Mouse (Mus musculus): ENCODE data around the gene Fryl. TPM values are rescaled to one million over a fixed set of nuclear protein-coding genes. Genes with fewer than 3 reads are reported as not detected.

Fryl gene
- polyA plus RNA-seq, 1 experiment from 2014 or later, result 48.7 TPM

GRCm38 (mm10) chr5:73254660-73255059 lies 1.8 kb downstream of the Fryl start:
- no peak overlapping the region for H3K27ac ChIP-seq (replicated peaks)

GRCm38 (mm10) chr5:73252739-73253138 lies 3.7 kb downstream of the Fryl start:
- ATAC-seq (ENCODE audit: low FRiP score, low read depth), result no peak
- Histone ChIP-seq H3K9me3 (no peaks in the 10 kb centered on the region), H3K4me2 (replicated peaks) (no peak overlapping the region), H3K4me3 (no peak overlapping the region), H3K4me1 (peaks cover 20% of the 10 kb centered on the region), H3K27ac (replicated peaks) (no peak overlapping the region), H3K27me3 (no peaks in the 10 kb centered on the region), H3K36me3 (no peaks in the 10 kb centered on the region), H3K9ac (replicated peaks) (no peak overlapping the region)

More at GRCm38 (mm10) chr5:73254660-73255059, 1.8 kb downstream of the Fryl start:
- Histone ChIP-seq H3K4me2 (replicated peaks) (peak overlapping the region; percentile 60), H3K9me3 (no peaks in the 10 kb centered on the region), H3K9ac (replicated peaks) (peak overlapping the region; percentile 93), H3K36me3 (no peaks in the 10 kb centered on the region), H3K27me3 (0 out of 2 replicates have a peak, but pooled peaks cover 5% of the 10 kb centered on the region), H3K4me3 (peak overlapping the region; percentile 96), H3K4me1 (peaks cover 20% of the 10 kb centered on the region)
- ATAC-seq (ENCODE audit: low FRiP score, low read depth), result no peak
- 48% methylated on average over 5 of the region's 5 CpGs for WGBS

- H3K4me1 ChIP-seq, result peaks cover 11% of the 10 kb centered on the region
- no peak for ATAC-seq (ENCODE audit: low FRiP score, low read depth)
- no peak overlapping the region for H3K27ac ChIP-seq (replicated peaks)
- 95% methylated on average over 4 of the region's 4 CpGs for WGBS
- H3K9ac ChIP-seq (replicated peaks), result no peak overlapping the region
- H3K4me2 ChIP-seq (replicated peaks), result no peak overlapping the region
- no peak overlapping the region for H3K4me3 ChIP-seq
- no peaks in the 10 kb centered on the region for H3K27me3 ChIP-seq
- no peaks in the 10 kb centered on the region for H3K9me3 ChIP-seq
- H3K36me3 ChIP-seq, result no peaks in the 10 kb centered on the region
These were observed 7.1 kb downstream of the Fryl start for GRCm38 (mm10) chr5:73249341-73249740.

- Histone ChIP-seq H3K4me1 (peaks cover 5% of the 10 kb centered on the region), H3K4me2 (replicated peaks) (no peak overlapping the region), H3K36me3 (no peaks in the 10 kb centered on the region), H3K27ac (replicated peaks) (no peak overlapping the region), H3K9ac (replicated peaks) (no peak overlapping the region), H3K9me3 (no peaks in the 10 kb centered on the region), H3K27me3 (no peaks in the 10 kb centered on the region), H3K4me3 (no peak overlapping the region)
- ATAC-seq (ENCODE audit: low FRiP score, low read depth), result no peak
- WGBS, result 86% methylated on average over 8 of the region's 8 CpGs
These were observed 8.2 kb downstream of the Fryl start for GRCm38 (mm10) chr5:73248211-73248610.

- Histone ChIP-seq H3K36me3 (no peaks in the 10 kb centered on the region), H3K4me3 (no peak overlapping the region), H3K9me3 (no peaks in the 10 kb centered on the region), H3K4me1 (peaks cover 14% of the 10 kb centered on the region; the same call in 1 of the 2 replicates), H3K27ac (replicated peaks) (no peak overlapping the region), H3K9ac (replicated peaks) (no peak overlapping the region), H3K27me3 (no peaks in the 10 kb centered on the region), H3K4me2 (replicated peaks) (no peak overlapping the region)
- no peak for ATAC-seq (ENCODE audit: low FRiP score, low read depth)
- WGBS, result 93% methylated on average over 6 of the region's 6 CpGs
These were observed 10.0 kb downstream of the Fryl start for GRCm38 (mm10) chr5:73246414-73246813.

GRCm38 (mm10) chr5:73244403-73244802 lies 12.0 kb downstream of the Fryl start:
- Histone ChIP-seq H3K4me2 (replicated peaks) (no peak overlapping the region), H3K27me3 (no peaks in the 10 kb centered on the region), H3K4me3 (no peak overlapping the region), H3K9me3 (no peaks in the 10 kb centered on the region), H3K36me3 (no peaks in the 10 kb centered on the region), H3K9ac (replicated peaks) (no peak overlapping the region), H3K27ac (replicated peaks) (no peak overlapping the region), H3K4me1 (peaks cover 14% of the 10 kb centered on the region; the same call in 1 of the 2 replicates)
- WGBS, result 79% methylated on average over 13 of the region's 13 CpGs
- ATAC-seq (ENCODE audit: low FRiP score, low read depth), result 0 out of 2 replicates have a peak, but pooled peaks have one; percentile 27

- Histone ChIP-seq H3K4me3 (no peak overlapping the region), H3K9ac (replicated peaks) (no peak overlapping the region), H3K36me3 (no peaks in the 10 kb centered on the region), H3K27me3 (no peaks in the 10 kb centered on the region), H3K27ac (replicated peaks) (no peak overlapping the region), H3K9me3 (no peaks in the 10 kb centered on the region), H3K4me1 (peaks cover 17% of the 10 kb centered on the region), H3K4me2 (replicated peaks) (no peak overlapping the region)
- WGBS, result 69% methylated on average over 8 of the region's 8 CpGs
- ATAC-seq (ENCODE audit: low FRiP score, low read depth), result no peak
These were observed 14.5 kb downstream of the Fryl start for GRCm38 (mm10) chr5:73241966-73242365.

GRCm38 (mm10) chr5:73241332-73241731 lies 15.1 kb downstream of the Fryl start:
- H3K4me2 ChIP-seq (replicated peaks), result no peak overlapping the region
- H3K9me3 ChIP-seq, result no peaks in the 10 kb centered on the region
- H3K9ac ChIP-seq (replicated peaks), result no peak overlapping the region
- H3K4me3 ChIP-seq, result no peak overlapping the region
- peaks cover 21% of the 10 kb centered on the region for H3K4me1 ChIP-seq
- no peak overlapping the region for H3K27ac ChIP-seq (replicated peaks)
- ATAC-seq (ENCODE audit: low FRiP score, low read depth), result no peak
- no peaks in the 10 kb centered on the region for H3K27me3 ChIP-seq
- H3K36me3 ChIP-seq, result no peaks in the 10 kb centered on the region
- WGBS, result 84% methylated on average over 10 of the region's 10 CpGs

GRCm38 (mm10) chr5:73240391-73240790 lies 16.0 kb downstream of the Fryl start:
- H3K4me2 ChIP-seq (replicated peaks), result no peak overlapping the region
- no peaks in the 10 kb centered on the region for H3K27me3 ChIP-seq
- ATAC-seq (ENCODE audit: low FRiP score, low read depth), result no peak
- H3K27ac ChIP-seq (replicated peaks), result no peak overlapping the region
- no peak overlapping the region for H3K4me3 ChIP-seq
- peaks cover 21% of the 10 kb centered on the region for H3K4me1 ChIP-seq
- no peak overlapping the region for H3K9ac ChIP-seq (replicated peaks)
- H3K36me3 ChIP-seq, result no peaks in the 10 kb centered on the region
- H3K9me3 ChIP-seq, result no peaks in the 10 kb centered on the region
- WGBS, result 95% methylated on average over 6 of the region's 6 CpGs

- peak; percentile 54 for ATAC-seq (ENCODE audit: low FRiP score, low read depth)
- Histone ChIP-seq H3K4me1 (peaks cover 23% of the 10 kb centered on the region), H3K9me3 (no peaks in the 10 kb centered on the region), H3K9ac (replicated peaks) (no peak overlapping the region), H3K36me3 (no peaks in the 10 kb centered on the region), H3K4me2 (replicated peaks) (no peak overlapping the region), H3K27me3 (no peaks in the 10 kb centered on the region), H3K4me3 (no peak overlapping the region), H3K27ac (replicated peaks) (peak overlapping the region; percentile 27)
- WGBS, result 5% methylated on average over 6 of the region's 6 CpGs
These were observed 19.5 kb downstream of the Fryl start for GRCm38 (mm10) chr5:73236894-73237334.

- Histone ChIP-seq H3K9ac (replicated peaks) (no peak overlapping the region), H3K27me3 (no peaks in the 10 kb centered on the region), H3K4me2 (replicated peaks) (no peak overlapping the region), H3K36me3 (no peaks in the 10 kb centered on the region), H3K27ac (replicated peaks) (no peak overlapping the region), H3K9me3 (no peaks in the 10 kb centered on the region), H3K4me3 (no peak overlapping the region), H3K4me1 (peaks cover 25% of the 10 kb centered on the region)
- no peak for ATAC-seq (ENCODE audit: low FRiP score, low read depth)
- 90% methylated on average over 5 of the region's 5 CpGs for WGBS
These were observed 21.2 kb downstream of the Fryl start for GRCm38 (mm10) chr5:73235201-73235600.

GRCm38 (mm10) chr5:73233018-73233881 lies 23.2 kb downstream of the Fryl start:
- Histone ChIP-seq H3K27ac (replicated peaks) (no peak overlapping the region), H3K4me1 (peaks cover 31% of the 10 kb centered on the region), H3K4me3 (no peak overlapping the region), H3K9ac (replicated peaks) (no peak overlapping the region), H3K9me3 (no peaks in the 10 kb centered on the region), H3K4me2 (replicated peaks) (no peak overlapping the region), H3K36me3 (no peaks in the 10 kb centered on the region), H3K27me3 (no peaks in the 10 kb centered on the region)
- WGBS, result 91% methylated on average over 17 of the region's 17 CpGs
- no peak for ATAC-seq (ENCODE audit: low FRiP score, low read depth)
